In genomic region chr9:52341029-52341428, GRCm38 (mm10) we compare ENCODE assay signal across 23 mouse cellular contexts.
"Had no signal": no experiment of that assay in that cellular context is flagged by ENCODE, and none has a peak within 500 bp of the region (broad histone marks: within the 10 kb centered on the region; RNA-seq: fewer than 3 reads in every experiment).

No protein-coding gene starts in this region.

- H3K9me3 ChIP-seq: heart, embryonic 10.5 days; heart, embryonic 12.5 days; hindbrain, embryonic 10.5 days; hindbrain, embryonic 12.5 days; intestine, embryonic 15.5 days; limb, embryonic 10.5 days; limb, embryonic 12.5 days; liver, embryonic 13.5 days; liver, embryonic 15.5 days had no signal

- H3K4me2 ChIP-seq: heart, embryonic 12.5 days; hindbrain, embryonic 12.5 days; hindbrain, embryonic 14.5 days; intestine, embryonic 15.5 days; limb, embryonic 12.5 days; liver, embryonic 11.5 days; liver, embryonic 13.5 days; liver, embryonic 15.5 days had no signal

- H3K27me3 ChIP-seq: heart, embryonic 12.5 days; hindbrain, embryonic 12.5 days; intestine, embryonic 15.5 days; limb, embryonic 12.5 days; liver, embryonic 13.5 days; liver, embryonic 15.5 days had no signal

- ATAC-seq: hindbrain, embryonic 16.5 days; inflammation-experienced regulatory T-cells, adult 6 months; intestine, embryonic 15.5 days; intestine, postnatal 0 days had no signal

- H3K4me3 ChIP-seq: gastrocnemius, adult 2 months; heart, embryonic 10.5 days; heart, embryonic 12.5 days; hindbrain, embryonic 10.5 days; hindbrain, embryonic 12.5 days; intestine, embryonic 15.5 days; layer of hippocampus, adult 2 months; left cerebral cortex, adult 2 months; limb, embryonic 10.5 days; limb, embryonic 12.5 days; liver, embryonic 13.5 days; liver, embryonic 15.5 days had no signal

- H3K9ac ChIP-seq: heart, embryonic 12.5 days; hindbrain, embryonic 12.5 days; hindbrain, embryonic 14.5 days; intestine, embryonic 15.5 days; limb, embryonic 12.5 days; liver, embryonic 13.5 days; liver, embryonic 15.5 days had no signal

- H3K27ac ChIP-seq: gastrocnemius, adult 2 months; heart, embryonic 10.5 days; hindbrain, embryonic 10.5 days; hindbrain, embryonic 12.5 days; hindbrain, embryonic 14.5 days; intestine, embryonic 15.5 days; layer of hippocampus, adult 2 months; left cerebral cortex, adult 2 months; limb, embryonic 10.5 days; limb, embryonic 12.5 days; liver, embryonic 13.5 days; liver, embryonic 15.5 days had no signal

- H3K4me1 ChIP-seq: heart, embryonic 10.5 days; heart, embryonic 12.5 days; hindbrain, embryonic 10.5 days; hindbrain, embryonic 12.5 days; intestine, embryonic 15.5 days; limb, embryonic 10.5 days; limb, embryonic 12.5 days; liver, embryonic 13.5 days; liver, embryonic 15.5 days had no signal

- H3K36me3 ChIP-seq: heart, embryonic 10.5 days; heart, embryonic 12.5 days; hindbrain, embryonic 10.5 days; hindbrain, embryonic 12.5 days; intestine, embryonic 15.5 days; limb, embryonic 10.5 days; limb, embryonic 12.5 days; liver, embryonic 13.5 days; liver, embryonic 15.5 days had no signal

- DNase-seq: gastrocnemius, adult 2 months; gastrocnemius, postnatal 10 days; gastrocnemius, postnatal 25 days; heart, adult 18-20 months; heart, postnatal 4 days; kidney, adult 8-10 months; liver; liver, embryonic 13.5 days had no signal
